Mouse (Mus musculus) embryo, embryonic 10 days (tissue): ENCODE results near the gene Pcdh7.
"Not testable (repeated sequence)": the region's sequence is repeated elsewhere in the genome, so short reads cannot be mapped to it uniquely, and the experiment has no call there.

Experiments
- DNase-seq: peaks from one replicate; pipeline ENCODE4 v3.0.0-alpha.2; 2015; ENCODE audit warnings: low spot score

The Pcdh7 gene

DNA sequence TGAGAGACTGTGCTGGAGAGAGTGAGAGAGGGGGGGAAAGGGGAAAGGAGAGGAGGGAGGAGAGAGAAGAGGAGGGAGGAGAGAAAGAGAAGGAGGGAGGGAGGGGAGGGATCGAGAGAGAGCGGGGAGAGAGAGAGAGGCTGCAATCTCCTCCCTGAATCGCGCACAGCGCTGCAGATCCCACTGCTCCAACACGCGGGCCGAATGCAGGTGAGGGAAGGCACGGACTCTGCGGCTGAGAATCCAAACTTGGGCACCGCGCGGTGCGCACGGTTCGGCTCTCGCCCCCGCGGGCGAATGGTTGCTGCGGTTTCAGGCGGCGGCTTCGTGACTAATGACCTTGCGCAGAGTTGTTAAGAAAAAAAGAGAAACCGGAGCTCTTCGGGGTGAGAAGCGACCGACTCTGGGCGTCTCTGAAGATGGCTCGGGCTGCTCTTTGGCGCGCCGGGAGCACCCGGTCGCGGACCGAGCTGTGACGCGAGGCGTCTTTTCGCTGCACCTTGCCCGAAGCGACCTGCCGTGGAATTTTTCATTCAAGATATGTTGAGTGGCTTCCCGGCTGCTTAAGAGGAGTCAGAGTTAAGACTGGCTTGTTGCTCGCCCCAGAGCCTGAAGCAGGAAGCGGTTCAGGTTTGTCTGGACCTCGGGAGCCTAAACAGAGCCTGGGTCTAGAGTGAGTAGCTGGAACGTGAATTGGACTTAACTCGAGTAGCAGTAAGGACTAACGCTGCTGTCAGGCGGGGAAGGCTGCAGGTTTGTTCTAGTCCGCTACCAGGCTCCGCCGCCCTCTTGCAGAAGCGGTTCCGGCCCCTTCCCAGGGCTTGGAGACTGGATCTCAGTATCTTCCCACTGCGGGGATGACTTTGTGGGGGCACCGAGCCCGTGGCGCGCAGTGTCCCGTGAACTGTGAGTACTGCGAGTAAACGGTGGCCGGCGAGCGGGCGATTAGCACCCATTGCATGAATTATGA lies at the start of gene Pcdh7:
Gene Pcdh7, plus strand, starts transcription at position 62 of the 970 bp plus-strand sequence.
- peak; percentile 68 for DNase-seq

DNA sequence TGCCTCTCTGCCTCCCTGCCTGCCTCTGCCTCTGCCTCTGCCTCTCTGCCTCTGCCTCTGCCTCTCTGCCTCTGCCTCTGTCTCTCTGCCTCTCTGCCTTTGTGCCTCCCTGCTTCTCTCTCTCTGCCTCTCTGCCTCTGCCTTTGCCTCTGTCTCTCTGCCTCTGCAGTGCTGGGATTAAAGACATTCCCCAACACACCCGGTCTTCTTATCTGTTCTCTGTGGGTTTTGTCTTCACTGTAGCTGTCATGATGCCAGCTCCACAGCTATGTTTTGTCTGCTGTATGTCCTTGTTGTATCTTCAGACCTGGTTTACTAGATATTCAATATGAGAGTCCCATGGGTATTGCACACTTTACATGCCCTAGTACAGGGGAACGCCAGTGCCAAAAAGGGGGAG lies 40.8 kb upstream of the Pcdh7 start:
- DNase-seq: not testable (repeated sequence)

DNA sequence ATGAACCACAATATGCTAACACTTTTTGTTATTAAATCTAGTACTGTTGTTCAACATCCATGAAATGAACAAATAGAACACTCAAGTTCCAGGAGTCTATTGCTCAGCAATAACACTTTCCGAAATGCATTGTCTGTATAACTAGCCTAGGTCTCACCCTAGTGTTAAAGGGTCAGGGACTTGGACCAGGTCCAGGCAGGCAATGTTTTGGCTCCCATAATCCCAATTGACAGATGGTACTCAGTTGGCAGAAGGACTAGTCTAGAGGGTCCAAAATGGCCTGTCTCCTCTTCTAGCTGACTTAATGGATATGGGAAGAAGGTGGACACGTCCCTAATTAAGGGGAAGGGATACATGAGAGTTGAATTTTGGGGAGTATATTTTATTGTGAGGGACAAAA lies 9.4 kb upstream of the Pcdh7 start:
- no peak for DNase-seq

DNA sequence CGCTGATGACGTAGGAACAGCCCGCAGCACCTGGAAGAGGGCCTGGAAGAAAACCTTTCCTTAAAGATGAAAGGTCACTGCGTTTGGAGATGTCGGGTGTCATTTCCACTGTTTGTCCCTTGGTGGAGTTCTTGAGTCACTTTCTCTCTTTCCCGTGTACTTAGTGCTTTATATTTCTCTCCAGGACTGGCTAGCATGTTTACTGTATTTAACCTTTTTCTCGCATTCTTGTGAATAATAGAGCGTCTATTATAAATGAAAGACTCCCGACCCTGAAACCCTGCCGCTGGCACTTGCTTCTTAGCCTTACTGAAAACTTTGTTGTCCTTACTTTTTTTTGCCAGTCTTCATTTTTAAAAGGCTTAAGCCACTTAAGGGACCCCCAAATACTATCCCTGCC lies 3.8 kb upstream of the Pcdh7 start:
- DNase-seq: peak; percentile 64

DNA sequence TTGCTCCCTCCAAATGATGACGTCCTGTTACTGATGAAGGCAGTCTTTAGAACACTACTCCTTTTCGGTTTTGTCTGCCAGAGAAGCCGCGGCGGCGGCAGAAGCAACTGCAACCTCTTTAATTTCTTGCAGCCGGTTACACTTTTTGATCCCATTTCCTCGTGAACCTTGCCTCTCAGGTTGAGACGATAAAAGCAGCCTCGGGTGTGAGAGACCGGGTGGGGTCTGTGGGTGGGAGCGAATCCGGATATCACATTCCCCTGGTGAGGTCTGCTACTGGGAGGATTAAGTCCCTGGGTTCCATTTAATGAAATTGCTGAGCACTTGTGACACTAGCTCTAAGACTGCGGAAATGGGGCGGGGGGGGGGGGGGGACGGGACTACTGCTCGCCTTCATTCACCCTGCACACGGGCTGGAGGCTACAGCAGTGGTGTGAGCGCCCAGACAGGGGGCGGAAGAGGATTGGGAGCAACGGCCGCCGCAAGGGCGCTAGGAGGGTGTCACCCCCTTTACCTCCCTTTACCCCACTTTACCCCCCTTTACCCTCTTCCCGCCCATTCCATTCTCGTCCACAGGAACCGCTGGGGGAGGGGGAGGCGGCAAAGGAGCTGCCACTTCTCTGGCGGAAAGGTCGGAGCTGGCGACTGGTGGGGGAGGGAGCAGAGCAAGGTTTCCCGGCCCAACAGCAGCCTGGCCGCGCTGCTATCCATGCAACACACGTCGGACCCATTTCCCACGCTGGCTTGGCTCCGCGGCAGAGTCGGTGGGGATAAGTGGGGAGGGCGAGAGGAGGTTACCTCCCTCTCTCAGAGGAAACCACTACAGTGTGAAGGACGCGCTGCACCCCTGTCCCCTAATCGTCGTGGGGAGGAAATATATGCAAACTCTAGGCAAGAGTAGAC lies 2.9 kb upstream of the Pcdh7 start:
- peak; percentile 78 for DNase-seq

DNA sequence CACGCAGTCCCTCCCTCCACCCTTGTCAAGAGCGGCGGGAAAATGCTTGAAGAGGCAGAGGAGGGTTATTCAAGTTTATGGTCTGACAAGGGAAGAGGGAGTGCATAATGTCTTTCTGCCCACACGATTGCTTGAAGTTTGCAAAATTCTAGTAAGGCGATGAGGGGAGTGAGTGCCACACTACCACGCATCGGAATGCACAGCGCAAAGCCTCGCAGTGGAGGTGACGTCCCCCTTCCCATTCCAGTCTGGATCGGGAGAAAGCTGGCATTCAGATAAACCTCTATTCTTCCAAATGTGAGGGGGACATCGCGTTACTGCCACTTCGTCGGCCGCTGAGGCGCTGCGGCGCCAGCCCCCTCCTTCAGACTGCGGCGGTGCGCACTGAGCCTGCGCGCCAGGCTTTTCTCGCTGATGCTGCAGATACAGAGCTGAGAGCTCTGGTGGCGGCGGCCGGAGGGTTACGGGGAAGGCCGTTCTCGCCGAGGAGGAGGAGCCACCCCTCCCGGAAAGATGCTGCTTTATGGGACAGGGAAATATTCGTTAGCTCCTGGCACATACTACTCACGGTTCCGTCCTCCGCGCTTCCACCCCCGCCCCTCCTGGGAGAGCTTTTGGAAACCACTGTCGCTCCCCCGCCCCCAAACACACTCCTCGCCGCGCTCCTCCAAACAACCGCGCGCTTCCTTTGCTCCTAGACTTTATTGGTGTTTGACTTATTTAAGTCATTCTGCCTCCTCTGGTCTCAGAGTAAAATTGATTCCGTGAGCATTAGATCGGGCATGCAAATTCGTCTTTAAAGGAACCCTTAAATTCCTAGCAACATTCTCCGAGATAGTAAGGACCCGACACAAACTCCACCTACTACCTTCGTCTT lies 2.0 kb upstream of the Pcdh7 start:
- peak; percentile 87 for DNase-seq

DNA sequence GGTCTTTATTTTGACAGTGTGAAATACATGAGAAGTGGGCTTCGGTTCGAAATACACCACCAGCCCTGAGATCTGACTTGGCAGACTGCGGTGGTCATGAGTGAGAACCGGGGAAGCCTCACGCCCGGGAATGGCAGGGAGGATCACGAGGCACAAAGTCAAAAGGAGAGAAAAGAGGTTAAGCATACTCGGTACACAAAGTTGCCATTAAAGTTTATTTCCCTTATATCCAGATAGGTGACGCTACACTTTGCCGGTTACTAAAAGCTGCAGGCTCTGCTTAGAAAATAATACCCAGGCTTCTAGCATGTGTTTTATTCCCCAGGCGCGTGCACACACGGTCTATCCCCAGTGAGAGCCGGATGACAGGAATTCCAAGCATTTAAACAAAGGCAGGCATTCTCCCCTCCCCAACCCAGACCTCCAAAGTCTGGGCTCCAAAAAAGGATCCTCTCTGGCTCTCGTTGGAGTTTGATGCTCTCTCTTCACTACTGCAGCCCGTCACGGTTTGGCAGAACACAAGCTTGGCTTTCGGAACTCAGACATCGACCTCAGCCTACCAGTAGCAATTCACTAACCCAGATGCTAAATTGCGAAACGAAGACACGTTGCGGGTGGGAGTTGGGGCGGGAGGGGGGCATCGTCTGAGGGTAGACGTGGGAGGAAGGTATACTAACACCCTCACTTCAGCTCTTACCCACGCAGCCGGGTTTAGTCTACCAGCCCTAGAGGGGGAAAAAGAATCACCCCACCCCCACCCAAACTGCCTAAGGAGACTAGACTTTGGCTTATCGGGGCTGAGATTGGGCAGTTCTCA lies 1.1 kb upstream of the Pcdh7 start:
- DNase-seq: peak; percentile 73

DNA sequence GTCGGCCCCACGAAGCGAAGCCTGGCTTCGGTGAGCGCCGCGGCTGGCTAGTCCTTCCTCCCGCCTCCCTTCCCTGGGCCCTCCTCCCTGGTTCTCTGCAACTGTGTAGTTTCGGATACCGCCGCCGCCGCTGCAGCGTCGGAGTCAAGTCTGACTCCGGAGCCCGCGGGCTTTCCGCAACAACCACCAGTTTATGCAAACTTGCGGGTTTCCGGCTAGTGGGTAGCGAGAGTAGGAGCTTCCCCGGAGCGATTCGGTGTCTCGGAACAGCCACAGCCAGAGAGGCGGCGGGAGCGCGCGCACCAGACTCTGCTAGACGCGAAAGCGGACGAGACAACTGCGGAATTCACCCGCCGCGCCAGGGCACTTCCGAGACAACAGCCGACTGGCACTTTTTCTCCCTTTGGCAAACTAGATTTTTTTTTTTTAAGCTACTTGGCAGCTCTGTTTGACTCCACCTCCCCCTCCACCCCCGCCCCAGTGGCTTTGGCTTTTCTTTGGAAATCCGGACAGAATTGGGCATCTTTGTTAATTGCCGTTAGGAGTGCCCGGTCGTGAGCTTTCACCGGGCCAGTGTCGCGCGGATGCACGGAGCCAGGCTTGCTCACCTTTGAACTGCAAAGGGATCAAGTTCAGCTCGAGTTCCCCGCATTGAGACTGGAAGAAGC lies 395 bp upstream of the Pcdh7 start:
- DNase-seq: peak; percentile 80

DNA sequence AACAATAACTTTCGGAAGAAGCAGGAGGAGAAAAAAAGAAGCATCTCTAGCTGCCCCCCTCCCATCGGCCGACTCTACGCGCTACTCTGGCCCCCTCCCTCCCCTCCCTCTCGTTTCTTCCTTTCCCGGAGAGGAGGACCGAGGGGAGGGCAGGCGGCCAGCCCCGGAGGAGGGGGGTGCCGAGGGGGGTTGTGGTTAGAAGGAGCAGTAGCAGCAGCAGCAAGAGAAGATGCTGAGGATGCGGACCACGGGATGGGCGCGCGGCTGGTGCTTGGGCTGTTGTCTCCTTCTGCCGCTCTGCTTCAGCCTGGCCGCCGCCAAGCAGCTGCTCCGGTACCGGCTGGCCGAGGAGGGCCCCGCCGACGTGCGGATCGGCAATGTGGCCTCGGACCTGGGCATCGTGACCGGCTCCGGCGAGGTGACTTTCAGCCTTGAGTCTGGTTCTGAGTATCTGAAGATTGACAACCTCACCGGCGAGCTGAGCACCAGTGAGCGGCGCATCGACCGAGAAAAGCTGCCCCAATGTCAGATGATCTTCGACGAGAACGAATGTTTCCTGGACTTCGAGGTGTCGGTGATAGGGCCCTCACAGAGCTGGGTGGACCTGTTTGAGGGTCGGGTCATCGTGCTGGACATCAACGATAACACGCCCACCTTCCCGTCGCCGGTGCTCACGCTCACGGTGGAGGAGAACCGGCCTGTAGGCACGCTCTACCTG lies 1.3 kb downstream of the Pcdh7 start:
- DNase-seq: peak; percentile 49

DNA sequence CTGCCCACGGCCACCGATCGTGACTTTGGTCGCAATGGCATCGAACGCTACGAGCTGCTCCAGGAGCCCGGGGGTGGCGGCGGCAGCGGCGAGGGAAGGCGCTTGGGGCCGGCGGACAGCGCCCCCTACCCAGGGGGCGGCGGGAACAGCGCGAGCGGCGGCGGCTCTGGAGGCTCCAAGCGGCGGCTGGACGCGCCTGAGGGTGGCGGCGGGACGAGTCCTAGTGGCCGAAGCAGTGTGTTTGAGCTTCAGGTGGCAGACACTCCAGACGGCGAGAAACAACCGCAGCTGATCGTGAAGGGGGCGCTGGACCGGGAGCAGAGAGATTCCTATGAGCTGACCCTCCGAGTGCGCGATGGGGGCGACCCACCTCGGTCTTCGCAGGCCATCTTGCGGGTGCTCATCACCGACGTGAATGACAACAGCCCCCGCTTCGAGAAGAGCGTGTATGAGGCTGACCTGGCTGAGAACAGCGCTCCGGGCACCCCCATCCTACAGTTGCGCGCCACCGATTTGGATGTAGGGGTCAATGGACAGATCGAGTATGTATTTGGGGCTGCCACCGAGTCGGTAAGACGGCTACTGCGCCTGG lies 1.9 kb downstream of the Pcdh7 start:
- peak; percentile 71 for DNase-seq

DNA sequence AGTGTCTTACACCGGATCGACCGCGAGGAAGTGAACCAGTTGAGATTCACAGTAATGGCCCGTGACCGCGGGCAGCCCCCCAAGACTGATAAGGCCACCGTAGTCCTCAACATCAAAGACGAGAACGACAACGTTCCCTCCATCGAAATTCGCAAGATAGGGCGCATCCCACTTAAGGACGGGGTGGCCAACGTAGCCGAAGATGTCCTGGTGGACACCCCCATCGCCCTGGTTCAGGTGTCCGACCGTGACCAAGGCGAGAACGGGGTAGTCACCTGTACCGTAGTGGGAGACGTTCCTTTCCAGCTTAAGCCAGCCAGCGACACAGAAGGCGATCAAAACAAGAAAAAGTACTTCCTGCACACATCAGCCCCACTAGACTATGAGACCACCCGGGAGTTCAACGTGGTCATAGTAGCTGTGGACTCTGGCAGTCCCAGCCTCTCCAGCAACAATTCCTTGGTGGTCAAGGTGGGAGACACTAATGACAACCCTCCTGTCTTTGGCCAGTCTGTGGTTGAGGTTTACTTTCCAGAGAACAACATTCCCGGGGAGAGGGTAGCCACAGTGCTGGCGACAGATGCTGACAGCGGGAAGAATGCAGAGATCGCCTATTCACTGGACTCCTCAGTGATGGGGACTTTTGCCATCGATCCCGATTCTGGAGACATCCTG lies 2.6 kb downstream of the Pcdh7 start:
- DNase-seq: no peak

DNA sequence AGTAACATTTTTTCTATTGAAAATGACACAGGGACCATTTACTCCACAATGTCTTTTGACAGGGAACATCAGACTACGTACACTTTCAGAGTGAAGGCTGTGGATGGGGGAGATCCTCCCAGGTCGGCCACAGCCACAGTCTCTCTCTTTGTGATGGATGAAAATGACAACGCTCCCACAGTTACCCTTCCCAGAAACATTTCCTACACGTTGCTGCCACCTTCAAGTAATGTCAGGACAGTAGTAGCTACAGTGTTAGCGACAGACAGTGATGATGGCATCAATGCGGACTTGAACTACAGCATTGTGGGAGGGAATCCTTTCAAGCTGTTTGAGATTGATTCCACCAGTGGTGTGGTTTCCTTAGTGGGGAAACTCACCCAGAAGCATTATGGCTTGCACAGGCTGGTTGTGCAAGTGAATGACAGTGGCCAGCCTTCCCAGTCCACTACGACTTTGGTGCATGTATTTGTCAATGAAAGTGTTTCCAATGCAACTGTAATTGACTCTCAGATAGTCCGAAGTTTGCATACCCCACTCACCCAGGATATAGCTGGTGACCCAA lies 3.5 kb downstream of the Pcdh7 start:
- no peak for DNase-seq

DNA sequence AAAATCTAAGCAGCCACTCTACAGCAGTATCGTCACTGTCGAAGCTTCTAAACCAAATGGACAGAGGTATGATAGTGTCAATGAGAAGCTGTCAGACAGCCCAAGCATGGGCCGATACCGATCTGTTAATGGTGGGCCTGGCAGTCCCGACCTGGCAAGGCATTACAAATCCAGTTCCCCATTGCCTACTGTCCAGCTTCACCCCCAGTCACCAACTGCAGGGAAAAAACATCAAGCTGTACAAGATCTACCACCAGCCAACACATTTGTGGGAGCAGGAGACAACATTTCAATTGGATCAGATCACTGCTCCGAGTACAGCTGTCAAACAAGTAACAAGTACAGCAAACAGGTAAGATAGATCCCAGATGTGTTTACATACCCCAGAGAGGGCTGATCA lies 4.2 kb downstream of the Pcdh7 start:
- DNase-seq: no peak

DNA sequence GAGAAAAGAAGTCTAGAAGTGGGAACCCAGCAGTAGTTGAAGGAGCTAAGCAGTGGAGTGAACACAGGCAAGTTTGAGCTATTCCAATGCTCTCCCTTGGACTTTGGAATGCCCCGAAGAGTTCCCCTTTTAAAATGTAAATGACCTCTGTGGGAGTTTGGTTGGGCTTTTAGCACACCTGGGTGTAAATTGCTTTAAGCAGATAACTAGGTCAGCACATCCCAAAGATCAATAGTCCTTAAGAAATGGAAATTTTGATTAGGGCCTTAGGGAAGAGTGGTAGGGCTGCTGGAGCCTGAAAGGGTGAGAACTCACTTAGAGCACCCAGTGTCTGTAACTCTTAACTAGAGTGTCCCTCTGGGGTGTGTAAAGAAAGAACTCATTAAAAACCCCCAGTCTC lies 15.7 kb downstream of the Pcdh7 start:
- DNase-seq: no peak

DNA sequence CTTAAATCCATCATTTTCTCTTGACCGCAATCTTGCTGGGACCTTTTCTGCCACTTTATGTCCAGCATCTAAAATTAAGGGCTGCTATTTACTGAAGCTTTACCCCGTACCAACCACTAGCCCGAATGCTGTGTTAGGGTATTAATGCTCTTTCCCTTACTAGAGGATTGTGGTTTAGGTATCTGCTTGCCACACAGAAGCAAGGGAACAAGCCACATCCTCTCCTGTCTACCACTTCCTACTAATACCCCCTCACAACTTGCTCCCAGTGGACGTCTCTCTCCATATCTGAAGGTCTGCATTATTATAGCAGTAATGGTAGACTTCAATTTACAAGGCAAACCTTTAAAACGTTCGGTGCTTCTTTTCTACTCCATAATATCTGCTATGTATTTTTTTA lies 18.0 kb downstream of the Pcdh7 start:
- no peak for DNase-seq

DNA sequence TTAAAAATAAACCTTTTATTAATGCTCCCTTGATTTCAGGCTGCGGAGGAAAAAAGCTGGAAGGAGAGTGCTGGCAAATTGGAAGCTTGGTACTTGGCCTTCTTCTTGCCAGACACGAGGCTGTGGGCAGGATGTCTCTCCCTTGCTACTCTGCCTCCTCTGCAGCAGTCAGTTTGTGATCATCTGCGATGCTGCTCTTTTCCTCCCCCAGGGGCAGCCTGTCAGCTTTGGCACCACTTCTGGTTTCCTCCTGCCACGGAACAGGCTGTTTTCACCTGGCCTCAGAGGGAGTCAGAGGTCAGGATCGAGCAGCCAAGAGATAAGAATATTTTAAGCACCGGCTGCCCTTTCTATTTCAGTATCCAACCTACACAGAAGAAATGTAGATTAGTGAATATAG lies 25.2 kb downstream of the Pcdh7 start:
- DNase-seq: peak; percentile 16

DNA sequence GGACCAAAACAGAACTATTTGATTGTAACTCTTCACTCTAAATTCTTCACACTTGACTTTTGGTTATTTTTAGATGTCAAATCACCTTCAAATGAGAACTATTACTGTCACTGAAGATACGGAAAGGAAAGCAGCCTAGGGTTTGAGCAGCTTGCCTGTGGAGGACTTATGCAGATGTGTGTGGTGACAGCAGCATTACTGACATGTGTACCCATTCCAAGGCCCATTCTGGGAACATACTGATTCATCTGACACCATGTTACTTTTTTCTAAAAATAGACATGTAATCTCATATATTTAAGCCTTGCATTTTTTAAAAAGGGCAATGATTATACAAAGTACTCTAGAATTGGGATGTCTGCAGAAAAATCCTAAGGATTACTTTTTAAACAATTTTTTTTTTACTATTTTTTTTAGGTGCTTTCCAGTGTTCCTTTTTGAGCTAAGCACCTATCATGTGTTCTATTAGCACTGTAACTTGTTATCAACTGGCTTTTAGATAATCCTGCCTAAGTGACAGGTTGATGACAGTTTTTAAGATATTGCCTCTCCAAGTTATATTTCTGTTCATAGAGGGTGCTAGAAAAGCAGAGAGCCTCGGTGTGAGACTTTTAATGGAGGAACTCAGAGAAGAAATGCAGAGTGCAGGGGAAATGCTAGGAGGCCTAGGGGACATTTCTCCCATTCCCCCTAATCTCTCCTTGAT lies 26.3 kb downstream of the Pcdh7 start:
- DNase-seq: no peak

DNA sequence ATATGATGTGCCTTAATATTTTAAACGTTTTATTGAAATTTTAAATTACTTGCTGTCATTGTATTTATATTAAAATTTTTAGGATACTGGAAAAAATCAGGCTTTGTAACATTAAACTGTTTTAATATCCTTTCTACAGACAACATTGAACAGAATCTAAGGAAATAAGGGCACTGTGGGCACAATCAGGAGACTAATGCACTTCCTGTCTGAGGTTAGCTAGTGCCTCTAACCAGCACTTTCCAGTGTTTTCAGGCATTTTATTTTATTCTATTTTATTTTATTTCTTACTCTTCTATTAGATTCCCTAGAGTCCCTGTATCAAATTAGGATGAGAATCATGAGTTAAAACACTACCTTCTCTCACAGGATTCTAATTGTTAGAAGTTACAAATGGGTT lies 28.1 kb downstream of the Pcdh7 start:
- DNase-seq: no peak
